Mouse (Mus musculus): ENCODE results near the gene Draxin. TPM values are rescaled to one million over a fixed set of nuclear protein-coding genes. Genes with fewer than 3 reads are reported as not detected.
"Not testable (repeated sequence)": the region's sequence is repeated elsewhere in the genome, so short reads cannot be mapped to it uniquely, and the experiment has no call there.

Gene Draxin
- total RNA-seq, 2 experiments from 2014 or later = 0.09 TPM; not detected in 1

DNA sequence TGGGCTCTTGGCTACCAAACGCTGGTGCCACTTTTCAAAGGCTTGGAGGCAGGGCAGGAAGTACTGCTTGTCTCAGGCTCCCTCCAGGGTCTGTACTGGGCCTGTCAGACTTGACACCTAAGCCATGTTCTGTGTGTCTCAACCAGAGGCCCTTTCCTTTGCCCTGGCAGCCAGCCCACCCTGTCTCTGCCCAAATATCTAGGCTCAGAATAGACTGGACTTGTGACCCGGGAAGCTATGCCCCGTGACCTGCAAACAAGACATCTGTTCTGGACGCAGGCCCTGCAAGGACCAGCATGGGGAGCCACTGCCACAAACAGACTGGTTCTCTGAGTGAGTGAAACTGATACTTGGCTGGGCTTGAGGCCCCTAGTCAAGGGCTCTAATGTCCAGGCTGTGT lies 73.7 kb downstream of the Draxin start:
- peak; percentile 94 for DNase-seq (ENCODE audit: low spot score)

DNA sequence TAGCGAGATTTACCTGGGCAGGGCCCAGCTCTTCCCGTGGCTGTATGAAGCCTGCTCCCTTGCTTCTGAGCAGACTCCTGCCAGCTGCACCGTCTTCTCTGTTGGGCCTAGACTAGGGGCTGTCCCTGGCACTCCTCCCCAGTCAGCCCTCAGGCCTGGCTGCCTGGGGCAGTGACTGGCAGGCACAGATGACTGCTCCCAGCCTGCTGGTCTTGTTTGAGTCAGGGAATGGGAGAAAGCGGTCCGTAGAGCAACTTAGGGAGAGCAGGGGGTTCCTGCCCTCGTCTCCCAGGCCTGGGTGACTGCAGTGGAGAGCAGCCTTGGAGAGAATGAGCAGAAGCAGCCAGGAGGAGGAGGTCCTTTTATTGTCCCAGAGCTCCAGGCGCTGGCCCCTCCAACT lies 74.3 kb downstream of the Draxin start:
- peak; percentile 48 for DNase-seq (ENCODE audit: low spot score)

DNA sequence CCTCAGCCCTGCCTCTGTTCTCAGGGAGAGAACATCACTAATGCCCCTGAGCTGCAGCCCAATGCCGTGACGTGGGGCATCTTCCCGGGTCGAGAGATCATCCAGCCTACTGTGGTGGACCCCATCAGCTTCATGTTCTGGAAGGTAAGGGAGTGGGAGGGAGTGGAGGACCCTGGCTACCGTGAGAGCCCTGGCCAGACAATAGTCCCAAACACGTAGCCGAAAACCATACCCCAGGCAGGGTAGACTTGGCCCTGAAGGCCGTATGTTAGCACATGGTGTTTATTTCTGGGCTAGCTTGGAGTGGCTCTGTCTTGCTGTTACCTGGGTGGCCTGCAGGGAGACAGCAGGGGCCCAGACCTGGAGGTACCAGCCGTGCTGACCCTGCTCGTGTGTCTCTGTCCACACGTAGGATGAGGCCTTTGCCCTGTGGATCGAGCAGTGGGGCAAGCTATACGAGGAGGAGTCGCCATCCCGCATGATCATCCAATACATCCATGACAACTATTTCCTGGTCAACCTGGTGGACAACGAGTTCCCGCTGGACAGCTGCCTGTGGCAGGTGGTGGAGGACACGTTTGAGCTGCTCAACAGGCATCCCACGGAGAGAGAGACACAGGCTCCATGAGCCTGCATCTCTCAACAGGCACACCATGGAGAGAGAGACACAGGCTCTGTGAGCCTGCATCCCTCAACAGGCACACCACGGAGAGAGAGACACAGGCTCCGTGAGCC lies 75.4 kb downstream of the Draxin start:
- DNase-seq (ENCODE audit: low spot score) = no peak

DNA sequence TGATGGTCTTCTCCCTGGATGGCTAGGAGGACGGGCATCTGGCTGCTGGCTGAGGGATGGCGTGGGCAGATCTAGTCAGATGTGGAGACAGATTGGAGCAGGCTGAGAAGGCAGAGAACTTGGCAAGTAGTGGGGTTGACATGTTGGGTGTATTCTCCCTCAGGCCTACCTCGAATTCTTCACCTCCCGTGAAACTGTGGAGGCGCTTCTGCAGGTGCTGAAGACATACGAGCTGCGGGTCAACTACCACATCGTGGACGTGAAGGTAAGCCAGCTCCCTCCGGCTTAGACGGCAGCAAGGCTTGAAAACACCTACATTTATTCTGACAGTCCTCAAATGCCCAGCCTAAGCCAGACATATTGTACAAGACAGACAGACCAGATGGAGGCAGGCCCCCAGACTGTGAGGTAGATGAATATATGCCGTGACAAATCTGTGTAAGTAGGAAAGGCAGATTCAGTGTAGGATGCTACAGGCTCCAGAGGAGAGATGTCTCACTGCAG lies 77.0 kb downstream of the Draxin start:
- no peak for DNase-seq (ENCODE audit: low spot score)

- no peak for DNase-seq (ENCODE audit: low spot score)
These were observed 77.5 kb downstream of the Draxin start for GRCm38 (mm10) chr4:148052976-148053375.

DNA sequence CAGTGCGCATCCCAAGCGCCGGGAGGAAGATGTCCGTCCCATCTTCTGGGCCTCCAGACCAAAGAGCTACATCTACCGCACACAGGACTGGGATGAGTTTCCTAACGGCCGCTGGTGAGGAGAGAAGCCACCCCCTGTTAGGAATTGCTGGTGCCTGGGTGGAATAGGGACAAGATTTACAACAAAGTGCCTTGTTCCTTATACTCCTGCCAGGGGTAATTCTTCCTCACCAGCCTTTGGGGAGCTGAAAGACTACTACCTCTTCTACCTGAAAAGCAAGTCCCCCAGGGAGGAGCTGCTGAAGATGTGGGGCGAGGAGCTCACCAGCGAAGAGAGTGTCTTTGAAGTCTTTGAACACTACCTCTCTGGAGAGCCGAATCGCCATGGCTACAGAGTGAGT lies 78.6 kb downstream of the Draxin start:
- no peak for DNase-seq (ENCODE audit: low spot score)

- no peak for DNase-seq (ENCODE audit: low spot score)
These were observed 79.3 kb downstream of the Draxin start for GRCm38 (mm10) chr4:148051046-148051776.

DNA sequence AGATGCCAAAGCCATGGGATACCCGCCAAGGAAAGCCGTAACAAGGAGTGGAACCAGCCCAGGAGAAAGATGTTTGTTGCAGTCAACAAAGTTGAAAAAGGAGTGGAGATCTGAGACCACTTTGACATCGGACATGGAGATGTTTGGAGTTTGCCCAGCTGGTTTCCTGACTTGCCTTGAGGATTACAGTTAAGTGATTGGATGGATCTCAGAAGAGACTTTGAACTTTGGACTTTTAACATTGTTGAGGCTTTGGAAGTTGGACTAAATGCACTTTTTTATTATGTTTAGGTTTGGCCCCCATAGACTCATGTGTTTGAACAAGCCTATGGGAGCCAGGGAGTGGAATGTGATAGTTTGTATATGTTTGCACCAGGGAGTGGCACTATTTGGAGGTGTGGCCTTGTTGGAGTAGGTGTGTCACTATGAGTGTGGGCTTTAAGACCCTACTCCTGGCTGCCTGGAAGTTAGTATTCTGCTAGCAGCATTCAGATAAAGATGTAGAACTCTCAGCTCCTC lies 80.0 kb downstream of the Draxin start:
- DNase-seq (ENCODE audit: low spot score) = not testable (repeated sequence)

Small RNA genes lying within 50 kb of the gene (microRNA-seq; reads per million reads assigned to microRNA genes)
- gene Mir7022 = not detected

Other genes with a start within 250 kb of the Draxin start
- 100 to 1,000 TPM; 403 to 443 TPM for gene Mfn2, start 226.0 kb downstream of the Draxin start, total RNA-seq (2021)
- gene Plod1, start 193.9 kb downstream of the Draxin start, total RNA-seq (2021) = 10 to 100 TPM; 16.0 to 17.2 TPM
- 10 to 100 TPM; 19.2 to 19.8 TPM for gene 2510039O18Rik, start 189.8 kb downstream of the Draxin start, total RNA-seq (2021)
- gene Nppb, start 144.9 kb downstream of the Draxin start, total RNA-seq (2021) = not detected
- not detected for gene Nppa, start 130.0 kb downstream of the Draxin start, total RNA-seq (2021)
- gene Clcn6, start 91.9 kb downstream of the Draxin start, total RNA-seq (2021) = 1 to 10 TPM; 4.8 to 4.9 TPM
- 1 to 10 TPM; 8.9 to 9.3 TPM for gene Mthfr, start 91.6 kb downstream of the Draxin start, total RNA-seq (2021)
- 10 to 100 TPM in 1 of 2 experiments, 1 to 10 TPM in 1; 9.3 to 12.8 TPM for gene Agtrap, start 42.7 kb downstream of the Draxin start, total RNA-seq (2021)
- 10 to 100 TPM; 13.5 to 15.7 TPM for gene Mad2l2, start 314 bp downstream of the Draxin start, total RNA-seq (2021)
- 10 to 100 TPM; 41.9 to 45.7 TPM for gene Fbxo6, start 21.4 kb upstream of the Draxin start, total RNA-seq (2021)
- 1 to 10 TPM; 7.0 to 7.8 TPM for gene Fbxo44, start 29.8 kb upstream of the Draxin start, total RNA-seq (2021)
- gene Fbxo2, start 29.9 kb upstream of the Draxin start, total RNA-seq (2021) = under 1 TPM; 0.18 to 0.28 TPM
- under 1 TPM in 1 of 2 experiments, not detected in 1; 0.14 TPM for gene Disp3, start 157.3 kb upstream of the Draxin start, total RNA-seq (2021)